Mouse (Mus musculus) liver, adult 2 months (tissue): ENCODE results near the gene Gm9780. TPM values are rescaled to one million over a fixed set of nuclear protein-coding genes. Genes with fewer than 3 reads are reported as not detected.
"Not testable (repeated sequence)": the region's sequence is repeated elsewhere in the genome, so short reads cannot be mapped to it uniquely, and the experiment has no call there.

Experiments used
- DNase-seq: peaks from one replicate; pipeline ENCODE4 v3.0.0-alpha.2; 2011; ENCODE audit warnings: low read depth, low spot score; ENCODE audit errors: extremely low read depth
- H3K27ac ChIP-seq: fragments of 200-500 bp; replicated peaks from 2 replicates; pipeline ENCODE4 v1.5.1; 2012; ENCODE audit warnings: low read depth, mild to moderate bottlenecking, control low read depth, inconsistent platforms, low read length; ENCODE audit not compliant: insufficient read depth
- H3K27me3 ChIP-seq: fragments of 200-500 bp; 2 replicates; pipeline ENCODE4 v1.6.1; 2012; ENCODE audit warnings: mild to moderate bottlenecking, moderate library complexity, low read length, inconsistent platforms; ENCODE audit not compliant: control insufficient read depth, insufficient read depth
- H3K36me3 ChIP-seq: fragments of 200-500 bp; 2 replicates; pipeline ENCODE4 v1.6.1; 2012; ENCODE audit warnings: low read length, inconsistent platforms; ENCODE audit not compliant: control insufficient read depth, insufficient read depth
- H3K4me1 ChIP-seq: fragments of 200-500 bp; 2 replicates; pipeline ENCODE4 v1.6.1; 2011; ENCODE audit warnings: low read length; ENCODE audit not compliant: control insufficient read depth, insufficient read depth
- H3K4me3 ChIP-seq: fragments of 200-500 bp; 2 replicates; pipeline ENCODE4 v1.5.1; 2011; ENCODE audit warnings: low read depth, mild to moderate bottlenecking, control low read depth, low read length, moderate library complexity; ENCODE audit not compliant: insufficient read depth
- H3K79me2 ChIP-seq: fragments of 200-500 bp; 2 replicates; pipeline ENCODE4 v1.6.1; 2012; ENCODE audit warnings: inconsistent platforms, mild to moderate bottlenecking, low read length, moderate library complexity; ENCODE audit not compliant: control insufficient read depth, insufficient read depth
- H3K9ac ChIP-seq: fragments of 200-500 bp; 2 replicates; pipeline ENCODE4 v1.6.1; 2012; ENCODE audit warnings: low read depth, mild to moderate bottlenecking, control low read depth, inconsistent platforms, low read length
- WGBS: fragments of 180-500 bp; shearing (Covaris S2); methylation state at CpG from one replicate; pipeline ENCODE4 v1.1.7; 2018; 5-methylcytosine and 5-hydroxymethylcytosine counted together
- polyA plus RNA-seq: library from polyadenylated mRNA; depleted of rRNA; stranded (reverse); fragments of >200 nt; gene quantifications from 2 replicates; pipeline ENCODE4 v1.2.3, GENCODE M21; 2012
- total RNA-seq: library from RNA; depleted of rRNA; stranded (reverse); fragments of >200 nt; gene quantifications from 2 replicates; pipeline ENCODE4 v1.2.3, GENCODE M21; 2014

Gene Gm9780
- total and polyA plus RNA-seq, 2 experiments = 20.7 to 28.0 TPM

DNA sequence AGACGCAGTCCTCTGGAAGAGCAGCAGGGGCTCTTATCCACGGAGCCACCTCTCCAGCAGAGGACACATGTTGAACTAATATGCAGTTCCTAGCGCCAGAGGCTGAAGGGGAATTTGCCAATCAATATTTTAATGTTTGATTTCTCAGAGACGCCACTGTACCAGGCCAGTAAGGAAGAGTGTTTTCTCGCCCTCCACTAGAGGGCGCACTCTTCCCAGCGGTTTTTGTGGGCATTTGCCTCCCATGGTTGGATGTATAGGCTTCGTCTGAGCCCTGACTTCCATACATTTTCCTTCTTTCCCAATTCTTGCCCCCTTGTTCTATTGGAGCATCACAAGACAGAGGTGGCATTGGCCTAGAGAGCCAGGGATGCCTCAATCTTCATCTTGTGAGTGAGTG lies 4.5 kb upstream of the Gm9780 start:
- H3K4me1 ChIP-seq, H3K27ac ChIP-seq, DNase-seq, H3K27me3 ChIP-seq, H3K36me3 ChIP-seq, H3K4me3 ChIP-seq, H3K9ac ChIP-seq, H3K79me2 ChIP-seq: not testable (repeated sequence)
- no CpG with 5 or more reads among the region's 8 CpGs for WGBS

DNA sequence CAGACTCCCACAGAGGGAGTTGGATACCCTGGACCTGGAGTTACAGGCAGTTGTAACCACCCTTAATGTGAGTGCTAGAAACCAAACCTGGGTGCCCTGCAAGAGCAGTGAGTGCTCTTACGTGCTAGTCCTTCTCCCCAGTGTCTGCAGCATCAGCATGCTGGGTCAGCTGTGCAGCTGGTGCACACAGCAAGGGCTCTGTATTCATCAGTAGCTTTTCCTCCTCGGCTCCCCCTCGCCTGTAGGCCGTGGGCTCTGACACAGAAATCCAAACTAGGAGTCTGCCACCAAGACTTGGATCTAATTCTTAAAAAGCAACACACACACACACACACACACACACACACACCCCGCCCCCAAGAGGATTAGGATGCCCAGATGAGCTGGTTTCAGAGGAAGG lies 2.5 kb upstream of the Gm9780 start:
- not testable (repeated sequence) for H3K9ac ChIP-seq, DNase-seq, H3K4me1 ChIP-seq, H3K27ac ChIP-seq, H3K79me2 ChIP-seq, H3K27me3 ChIP-seq, H3K36me3 ChIP-seq, H3K4me3 ChIP-seq
- no CpG with 5 or more reads among the region's 5 CpGs for WGBS

DNA sequence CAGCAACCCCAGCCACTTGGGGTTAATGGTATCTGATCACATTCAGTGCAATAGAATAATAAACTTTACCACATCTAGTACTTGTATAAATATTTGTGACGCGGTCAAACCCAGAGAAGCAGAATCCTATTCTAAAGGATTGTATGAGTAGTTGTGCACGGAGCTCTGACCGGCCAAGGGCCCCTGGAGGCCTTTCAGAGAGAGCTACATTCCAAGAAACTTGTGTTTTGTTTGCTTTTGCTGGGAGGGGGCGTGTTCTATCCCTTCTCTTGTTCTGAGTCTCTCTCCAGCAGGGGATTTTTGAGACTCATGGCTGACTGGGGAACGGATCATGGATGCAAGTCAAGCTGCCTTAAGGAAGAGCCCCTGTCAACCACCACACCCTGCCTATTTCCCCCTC lies 7.1 kb downstream of the Gm9780 start:
- H3K4me1 ChIP-seq, H3K27ac ChIP-seq, H3K4me3 ChIP-seq, H3K36me3 ChIP-seq, DNase-seq, H3K79me2 ChIP-seq, H3K27me3 ChIP-seq, H3K9ac ChIP-seq: not testable (repeated sequence)
- WGBS = no CpG with 5 or more reads among the region's 6 CpGs

DNA sequence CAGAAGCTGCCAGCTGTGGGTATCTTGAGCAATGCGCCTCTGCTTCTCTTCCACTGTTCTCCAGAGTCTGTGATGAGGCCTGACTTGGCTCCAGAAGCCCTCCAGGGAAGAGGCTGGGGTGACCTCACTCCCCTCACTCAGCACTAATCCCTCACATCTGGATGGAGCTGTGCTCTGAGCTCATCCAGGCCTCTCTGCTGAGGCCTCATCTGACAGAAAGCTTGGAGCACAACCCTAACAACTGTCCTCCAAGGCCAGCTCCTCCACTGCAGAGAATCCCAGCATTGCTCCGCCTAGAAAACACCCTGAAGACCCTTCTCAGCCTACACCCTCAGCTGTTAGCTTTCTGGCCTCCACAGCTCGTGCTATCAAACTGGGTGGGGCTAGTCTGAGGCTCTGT lies 8.1 kb downstream of the Gm9780 start:
- not testable (repeated sequence) for H3K27ac ChIP-seq, H3K27me3 ChIP-seq, H3K4me1 ChIP-seq, H3K79me2 ChIP-seq, H3K4me3 ChIP-seq, H3K9ac ChIP-seq, H3K36me3 ChIP-seq, DNase-seq
- no CpG with 5 or more reads among the region's 3 CpGs for WGBS

DNA sequence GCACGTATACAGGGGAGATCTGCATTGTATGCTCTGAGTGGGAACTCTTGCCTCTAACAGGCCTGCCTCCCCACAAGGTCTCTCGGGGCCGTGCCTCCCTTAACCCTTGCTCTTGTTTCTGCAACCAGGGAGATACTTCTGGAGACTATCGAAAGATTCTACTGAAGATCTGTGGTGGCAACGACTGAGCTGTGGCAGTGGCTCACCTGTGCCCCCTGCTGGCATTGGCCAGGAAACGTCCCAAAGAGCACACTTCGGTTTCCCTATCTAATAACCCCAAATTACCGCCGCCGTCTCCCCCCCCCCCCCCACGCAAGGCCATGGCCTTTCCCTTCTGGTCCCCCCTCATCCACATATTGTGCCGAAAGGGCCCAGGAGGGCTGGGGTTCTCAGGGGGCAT lies 16.9 kb downstream of the Gm9780 start:
- not testable (repeated sequence) for H3K79me2 ChIP-seq, H3K27me3 ChIP-seq, H3K4me1 ChIP-seq, H3K4me3 ChIP-seq, H3K36me3 ChIP-seq, DNase-seq, H3K9ac ChIP-seq, H3K27ac ChIP-seq
- no CpG with 5 or more reads among the region's 12 CpGs for WGBS

DNA sequence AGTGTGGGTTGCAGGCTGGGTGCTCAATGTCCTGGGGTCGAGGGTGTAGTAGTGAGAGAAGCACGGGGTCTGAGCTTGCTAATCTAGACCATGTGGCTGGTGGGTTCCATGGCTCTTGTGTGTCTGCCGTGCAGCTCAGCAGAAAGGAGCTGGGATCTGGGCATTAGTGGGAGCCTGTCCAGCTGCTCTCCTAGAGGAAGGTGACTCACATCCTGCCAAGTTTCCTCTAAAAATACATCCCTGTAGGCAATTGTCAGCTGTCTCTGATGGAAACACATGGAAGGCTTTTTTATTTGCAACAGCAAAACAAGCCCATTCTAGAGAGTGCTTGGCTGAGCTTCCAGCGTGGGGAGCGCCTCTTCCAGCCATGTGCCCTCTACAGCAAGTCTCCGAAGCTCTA lies 19.7 kb downstream of the Gm9780 start:
- H3K4me3 ChIP-seq, H3K79me2 ChIP-seq, H3K27ac ChIP-seq, H3K4me1 ChIP-seq, DNase-seq, H3K9ac ChIP-seq, H3K27me3 ChIP-seq, H3K36me3 ChIP-seq: not testable (repeated sequence)
- WGBS = no CpG with 5 or more reads among the region's 6 CpGs

DNA sequence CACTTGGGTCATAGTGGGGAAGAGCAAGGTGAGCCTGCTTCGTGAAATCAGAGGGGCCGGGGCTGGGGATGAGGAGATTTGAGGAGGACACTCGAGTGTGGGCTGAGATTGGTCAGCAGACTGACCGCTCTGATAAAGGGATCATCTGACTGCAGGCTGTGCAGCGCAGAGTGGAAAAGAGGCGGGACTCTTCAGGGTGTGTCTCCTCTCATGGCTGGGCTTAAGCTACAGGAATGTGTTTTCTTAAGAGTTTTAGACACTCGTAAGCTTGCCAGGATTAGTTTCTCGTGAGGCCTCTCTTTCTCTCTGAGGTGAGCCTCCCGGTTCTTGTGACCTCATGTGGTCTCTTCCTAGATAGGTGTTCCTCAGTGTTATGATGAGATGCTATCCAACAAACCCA lies 21.0 kb downstream of the Gm9780 start:
- not testable (repeated sequence) for H3K9ac ChIP-seq, H3K36me3 ChIP-seq, H3K27ac ChIP-seq, DNase-seq, H3K27me3 ChIP-seq, H3K4me3 ChIP-seq, H3K4me1 ChIP-seq, H3K79me2 ChIP-seq
- WGBS = no CpG with 5 or more reads among the region's 9 CpGs

DNA sequence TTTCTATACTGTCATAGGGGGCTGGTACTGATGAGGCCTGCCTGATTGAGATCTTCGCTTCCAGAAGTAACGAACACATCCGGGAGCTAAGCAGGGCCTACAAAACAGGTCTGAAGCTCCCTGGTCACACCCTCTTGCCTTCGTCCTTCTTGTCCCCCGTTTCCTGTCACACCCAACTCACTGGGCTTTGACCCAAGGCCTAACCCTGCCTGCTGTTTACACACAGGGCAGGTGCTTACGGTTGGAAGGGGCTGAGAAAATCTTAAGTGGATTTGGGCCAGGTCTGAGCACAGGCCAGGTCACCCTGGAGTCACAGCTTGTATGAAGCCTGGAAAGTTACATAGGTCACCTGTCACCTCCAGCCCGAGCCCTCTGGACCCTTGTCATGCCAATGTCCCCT lies 26.1 kb downstream of the Gm9780 start:
- not testable (repeated sequence) for H3K36me3 ChIP-seq, H3K9ac ChIP-seq, H3K27ac ChIP-seq, DNase-seq, H3K79me2 ChIP-seq, H3K4me1 ChIP-seq, H3K27me3 ChIP-seq, H3K4me3 ChIP-seq
- WGBS = no CpG with 5 or more reads among the region's 7 CpGs

DNA sequence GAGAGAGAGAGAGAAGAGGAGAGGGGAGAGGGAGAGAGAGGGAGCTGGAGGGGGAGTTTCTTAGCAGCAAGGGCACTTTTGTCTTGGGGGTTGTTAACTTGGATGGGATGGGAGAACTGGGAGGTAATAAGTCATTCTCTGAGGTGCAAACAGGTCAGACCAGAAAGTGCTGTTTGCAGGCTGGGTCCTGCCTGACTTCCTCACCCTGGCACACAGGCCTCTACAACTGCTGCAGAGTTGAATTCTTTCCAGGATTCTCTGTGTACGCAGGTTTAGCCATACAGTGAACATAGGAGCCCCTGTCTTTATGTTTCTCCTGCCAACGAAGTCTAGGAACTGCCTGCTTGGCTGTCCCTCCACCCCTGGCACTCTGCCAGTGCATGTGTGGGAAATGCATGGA lies 35.0 kb downstream of the Gm9780 start:
- H3K36me3 ChIP-seq, H3K27me3 ChIP-seq, H3K4me3 ChIP-seq, H3K9ac ChIP-seq, H3K27ac ChIP-seq, H3K4me1 ChIP-seq, DNase-seq, H3K79me2 ChIP-seq: not testable (repeated sequence)
- no CpG with 5 or more reads among the region's 2 CpGs for WGBS

DNA sequence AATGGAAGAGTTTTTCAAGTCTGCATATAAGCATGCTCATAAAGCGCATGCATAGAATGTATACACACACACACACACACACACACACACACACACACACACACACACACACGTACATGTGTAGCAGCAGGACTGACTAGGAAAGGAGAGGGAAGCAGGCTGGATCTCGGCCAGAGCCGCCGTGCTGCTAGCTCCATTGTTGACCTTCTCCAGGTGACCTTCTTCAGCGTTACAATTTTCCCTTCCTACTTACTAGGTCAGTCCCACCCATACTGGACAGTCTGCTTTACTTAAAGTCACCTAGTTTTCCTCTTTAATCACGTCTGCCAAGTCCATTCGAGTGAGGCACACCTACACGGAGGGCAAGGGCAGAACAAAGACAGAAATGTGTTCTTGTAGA lies 60.6 kb downstream of the Gm9780 start:
- WGBS = 29% methylated on average over 4 of the region's 9 CpGs
- not testable (repeated sequence) for H3K27ac ChIP-seq, DNase-seq, H3K27me3 ChIP-seq, H3K4me3 ChIP-seq, H3K9ac ChIP-seq, H3K79me2 ChIP-seq, H3K36me3 ChIP-seq, H3K4me1 ChIP-seq
